Mouse (Mus musculus) neural tube, embryonic 10.5 days (tissue): ENCODE results near the gene Terb2.

Source experiments
- DNase-seq: peaks from one replicate; pipeline ENCODE4 v3.0.0-alpha.2; 2017; ENCODE audit warnings: low spot score; ENCODE audit errors: extremely low spot score

Terb2 gene

GRCm38 (mm10) chr2:122233341-122233740 lies 47.3 kb downstream of the Terb2 start:
- no peak for DNase-seq

GRCm38 (mm10) chr2:122233759-122234557 lies 47.9 kb downstream of the Terb2 start:
- peak; percentile 54 for DNase-seq

- DNase-seq: peak; percentile 91
Observed at GRCm38 (mm10) chr2:122234611-122235288, 48.7 kb downstream of the Terb2 start, which contains the start of gene Sord. Sord (plus strand) TSS chr2:122234749.

- no peak for DNase-seq
Observed at GRCm38 (mm10) chr2:122235425-122235824, 49.4 kb downstream of the Terb2 start.

GRCm38 (mm10) chr2:122236321-122236720 lies 50.2 kb downstream of the Terb2 start:
- no peak for DNase-seq

GRCm38 (mm10) chr2:122237891-122238470 lies 51.9 kb downstream of the Terb2 start:
- DNase-seq: no peak

GRCm38 (mm10) chr2:122240735-122241134 lies 54.7 kb downstream of the Terb2 start:
- DNase-seq: no peak

GRCm38 (mm10) chr2:122241226-122241625 lies 55.2 kb downstream of the Terb2 start:
- no peak for DNase-seq

GRCm38 (mm10) chr2:122241935-122242334 lies 55.9 kb downstream of the Terb2 start:
- no peak for DNase-seq

- DNase-seq: peak; percentile 74
Observed at GRCm38 (mm10) chr2:122243671-122244131, 57.6 kb downstream of the Terb2 start.

GRCm38 (mm10) chr2:122247786-122248185 lies 61.7 kb downstream of the Terb2 start:
- DNase-seq: no peak

GRCm38 (mm10) chr2:122255997-122256396 lies 69.9 kb downstream of the Terb2 start:
- DNase-seq: no peak
